Mouse (Mus musculus) heart, postnatal 36 days (tissue): ENCODE data around the gene Utp18. TPM values are rescaled to one million over a fixed set of nuclear protein-coding genes. Genes with fewer than 3 reads are reported as not detected.
"Not testable (repeated sequence)": the region's sequence is repeated elsewhere in the genome, so short reads cannot be mapped to it uniquely, and the experiment has no call there.

Source experiments
- DNase-seq, 2 experiments: peaks; one replicate each; pipeline ENCODE4 v3.0.0; 2021 to 2022
- intact Hi-C: fragments of 180-260 bp; cut with DNase I; formaldehyde crosslinking; loops from one replicate; pipeline ENCODE4 v1.15.1; 2025
- total RNA-seq, 2 experiments: library from RNA; stranded (reverse); gene quantifications; 2 replicates each; pipeline ENCODE4 v1.2.3; 2021

Gene Utp18
- 1 to 10 TPM; 9.7 to 10.0 TPM for total RNA-seq

GRCm38 (mm10) chr11:93885572-93886410, at the start of gene Utp18, which contains the start of gene Mbtd1:
TSS of gene Utp18 (minus strand) at chr11:93885766.
TSS of gene Mbtd1 (plus strand) at chr11:93885852.
- intact Hi-C loops: no loop called here
- peak; percentile 98 to 99 for DNase-seq

- DNase-seq: no peak
- intact Hi-C loops: no loop called here
Observed at GRCm38 (mm10) chr11:93929106-93929505, 43.5 kb upstream of the Utp18 start.

GRCm38 (mm10) chr11:93915019-93915418, 29.5 kb upstream of the Utp18 start:
- intact Hi-C loops: not testable (repeated sequence)

GRCm38 (mm10) chr11:93911603-93912002, 26.0 kb upstream of the Utp18 start:
- intact Hi-C loops: no loop called here
- no peak for DNase-seq

More at GRCm38 (mm10) chr11:93915019-93915418, 29.5 kb upstream of the Utp18 start:
- not testable (repeated sequence) for DNase-seq

- no peak for DNase-seq
- intact Hi-C loops: no loop called here
Observed at GRCm38 (mm10) chr11:93908829-93909228, 23.3 kb upstream of the Utp18 start.

- no peak for DNase-seq
- intact Hi-C loops: no loop called here
Observed at GRCm38 (mm10) chr11:93907839-93908238, 22.3 kb upstream of the Utp18 start.

- no peak for DNase-seq
- intact Hi-C loops: no loop called here
Observed at GRCm38 (mm10) chr11:93906834-93907233, 21.3 kb upstream of the Utp18 start.

GRCm38 (mm10) chr11:93897732-93898131, 12.2 kb upstream of the Utp18 start:
- no peak for DNase-seq
- intact Hi-C loops: no loop called here

GRCm38 (mm10) chr11:93887080-93887447, 1.5 kb upstream of the Utp18 start:
- intact Hi-C loops: no loop called here
- DNase-seq: no peak

- intact Hi-C loops: no loop called here
Observed at GRCm38 (mm10) chr11:93886411-93887079, 979 bp upstream of the Utp18 start.

GRCm38 (mm10) chr11:93884901-93885571, 530 bp downstream of the Utp18 start:
- intact Hi-C loops: no loop called here
- DNase-seq: peak in 1 of 2 experiments; percentile 54

More at GRCm38 (mm10) chr11:93886411-93887079, 979 bp upstream of the Utp18 start:
- DNase-seq: peak; percentile 5 to 9

GRCm38 (mm10) chr11:93884068-93884467, 1.5 kb downstream of the Utp18 start:
- DNase-seq: no peak
- intact Hi-C loops: no loop called here

- intact Hi-C loops: no loop called here
- DNase-seq: no peak
Observed at GRCm38 (mm10) chr11:93862638-93863037, 22.9 kb downstream of the Utp18 start.

- intact Hi-C loops: no loop called here
- no peak for DNase-seq
Observed at GRCm38 (mm10) chr11:93862045-93862623, 23.4 kb downstream of the Utp18 start.

- DNase-seq: no peak
- intact Hi-C loops: no loop called here
Observed at GRCm38 (mm10) chr11:93861193-93861592, 24.4 kb downstream of the Utp18 start.

- DNase-seq: no peak
- intact Hi-C loops: no loop called here
Observed at GRCm38 (mm10) chr11:93860540-93861172, 24.9 kb downstream of the Utp18 start.

GRCm38 (mm10) chr11:93856284-93856955, 29.1 kb downstream of the Utp18 start:
- intact Hi-C loops: no loop called here
- peak; percentile 45 to 77 for DNase-seq

GRCm38 (mm10) chr11:93852546-93852945, 33.0 kb downstream of the Utp18 start:
- intact Hi-C loops: no loop called here
- DNase-seq: no peak

- DNase-seq: no peak
- intact Hi-C loops: no loop called here
Observed at GRCm38 (mm10) chr11:93847342-93847741, 38.2 kb downstream of the Utp18 start.

GRCm38 (mm10) chr11:93835800-93836199, 49.8 kb downstream of the Utp18 start:
- DNase-seq: no peak
- intact Hi-C loops: no loop called here
